Mouse (Mus musculus) limb, embryonic 14.5 days (tissue): ENCODE measurements around the gene Nsd1. TPM values are rescaled to one million over a fixed set of nuclear protein-coding genes. Genes with fewer than 3 reads are reported as not detected.

Experiments
- ATAC-seq: fragments of 200-750 bp; cut with Nextera tagmentation; 2 replicates; pipeline ENCODE4 v1.8.0; 2017; ENCODE audit warnings: low read depth, moderate number of reproducible peaks, moderate TSS enrichment; ENCODE audit not compliant: low FRiP score
- DNase-seq: peaks from one replicate; pipeline ENCODE4 v3.0.0-alpha.2; 2015; ENCODE audit warnings: low spot score
- H3K27ac ChIP-seq: fragments of 300-500 bp; sonication (generic); replicated peaks from 2 replicates; pipeline ENCODE4 v1.5.1; 2014; ENCODE audit warnings: low read depth, mild to moderate bottlenecking, low read length, moderate library complexity, mixed read lengths
- H3K27me3 ChIP-seq: fragments of 300-500 bp; sonication (generic); 2 replicates; pipeline ENCODE4 v1.6.1; 2014; ENCODE audit warnings: low read length, mixed read lengths; ENCODE audit not compliant: control insufficient read depth, insufficient read depth
- H3K36me3 ChIP-seq: fragments of 300-500 bp; sonication (generic); 2 replicates; pipeline ENCODE4 v1.6.1; 2014; ENCODE audit warnings: mild to moderate bottlenecking, low read length, moderate library complexity, mixed read lengths; ENCODE audit not compliant: control insufficient read depth, insufficient read depth
- H3K4me1 ChIP-seq: fragments of 300-500 bp; sonication (generic); 2 replicates; pipeline ENCODE4 v1.6.1; 2014; ENCODE audit warnings: antibody characterized with exemption, low read length, mixed read lengths; ENCODE audit not compliant: control insufficient read depth, insufficient read depth
- H3K4me2 ChIP-seq: fragments of 300-500 bp; sonication (generic); replicated peaks from 2 replicates; pipeline ENCODE4 v1.6.1; 2014; ENCODE audit warnings: low read depth, mild to moderate bottlenecking, low read length, moderate library complexity; ENCODE audit not compliant: severe bottlenecking
- H3K4me3 ChIP-seq: fragments of 300-500 bp; sonication (generic); replicated peaks from 2 replicates; pipeline ENCODE4 v1.5.1; 2014; ENCODE audit warnings: low read length
- H3K9ac ChIP-seq: fragments of 300-500 bp; sonication (generic); 2 replicates; pipeline ENCODE4 v1.6.1; 2014; ENCODE audit warnings: mild to moderate bottlenecking, low read depth, low read length, moderate library complexity; ENCODE audit not compliant: severe bottlenecking
- H3K9me3 ChIP-seq: fragments of 300-500 bp; sonication (generic); 2 replicates; pipeline ENCODE4 v1.6.1; 2016; ENCODE audit warnings: low read length; ENCODE audit not compliant: control insufficient read depth
- POLR2A ChIP-seq: fragments of 200-500 bp; IDR thresholded peaks from 2 replicates; pipeline ENCODE4 v1.8.0; 2012; ENCODE audit warnings: inconsistent platforms, mild to moderate bottlenecking, moderate library complexity, borderline replicate concordance; ENCODE audit not compliant: insufficient read depth, insufficient read length; ENCODE audit errors: extremely low read depth
- WGBS: fragments of 180-500 bp; shearing (Covaris S2); extraction: QIAGEN DNeasy Blood & Tissue Kit; methylation state at CpG from one replicate; pipeline ENCODE4 v1.1.7; 2014; 5-methylcytosine and 5-hydroxymethylcytosine counted together
- polyA plus RNA-seq, 2 experiments: library from polyadenylated mRNA; depleted of rRNA in 1 of 2; stranded (reverse) in 1 of 2; unstranded in 1 of 2; fragments of >200 nt; fragmentation: Nextera tagmentation in 1 of 2; extraction: Ambion mirVana in 1 of 2; gene quantifications; 2 replicates each; pipeline versions ENCODE4 v1.2.1 to v1.2.3; 2012 to 2014

Gene Nsd1
- polyA plus RNA-seq, 2 experiments: 41.6 to 65.8 TPM

DNA sequence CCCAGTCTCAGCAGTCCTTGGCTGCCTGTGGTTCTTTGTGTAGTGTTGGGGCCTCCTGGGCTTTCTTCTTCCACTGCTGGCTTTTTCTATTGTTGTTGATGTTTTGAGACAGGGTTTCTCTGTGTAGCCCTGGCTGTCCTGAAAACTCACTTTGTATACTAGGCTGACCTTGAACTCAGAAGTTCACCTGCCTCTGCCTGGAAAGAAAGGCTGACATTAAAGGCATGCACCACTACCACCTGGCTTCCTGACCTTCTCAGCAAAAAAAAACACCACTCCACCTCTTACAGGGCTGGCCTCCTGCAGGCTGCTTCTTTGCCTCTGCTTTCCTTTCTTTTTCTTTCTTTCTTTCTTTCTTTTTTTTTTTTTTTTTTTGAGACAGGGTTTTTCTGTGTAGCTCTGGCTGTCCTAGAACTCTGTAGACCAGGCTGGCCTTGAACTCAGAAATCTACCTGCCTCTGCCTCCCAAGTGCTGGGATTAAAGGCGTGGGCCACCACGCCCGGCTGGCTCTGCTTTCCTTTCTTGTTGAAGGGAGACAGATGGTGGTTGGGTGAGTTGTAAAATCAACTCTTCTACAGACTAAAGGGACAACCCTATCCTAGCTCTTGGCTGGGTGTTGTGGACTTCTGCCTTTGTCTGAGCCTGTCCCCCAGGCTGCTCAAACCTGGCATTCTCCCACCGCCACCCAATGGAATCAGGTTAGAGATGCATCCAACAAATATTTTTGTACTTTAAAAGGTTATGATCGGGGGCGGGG is 4.0 kb upstream of the Nsd1 start:
- H3K27ac ChIP-seq: no peak overlapping the region
- H3K4me2 ChIP-seq: no peak overlapping the region
- WGBS: 86% methylated on average over 6 of the region's 6 CpGs
- peaks cover 8% of the 10 kb centered on the region for H3K4me1 ChIP-seq
- no peak overlapping the region for H3K4me3 ChIP-seq
- H3K9ac ChIP-seq: no peak overlapping the region
- H3K9me3 ChIP-seq: no peaks in the 10 kb centered on the region
- no peak for TF ChIP-seq POLR2A
- no peaks in the 10 kb centered on the region for H3K36me3 ChIP-seq
- no peak for ATAC-seq
- no peaks in the 10 kb centered on the region for H3K27me3 ChIP-seq
- DNase-seq: no peak

- Histone ChIP-seq H3K9ac (peak overlapping the region; percentile 95; the same call in 1 of the 2 replicates), H3K9me3 (no peaks in the 10 kb centered on the region), H3K27me3 (no peaks in the 10 kb centered on the region), H3K4me1 (peaks cover 19% of the 10 kb centered on the region), H3K4me3 (no peak overlapping the region), H3K27ac (no peak overlapping the region), H3K36me3 (peaks cover 9% of the 10 kb centered on the region), H3K4me2 (peak overlapping the region; percentile 93; the same call in 1 of the 2 replicates)
- ATAC-seq: no peak
- WGBS: 62% methylated on average over 13 of the region's 13 CpGs
- DNase-seq: no peak
- no peak for TF ChIP-seq POLR2A
Observed at GRCm38 (mm10) chr13:55208837-55209648, 539 bp upstream of the Nsd1 start.

- peak overlapping the region; percentile 93 for H3K4me2 ChIP-seq
- peak overlapping the region; percentile 99 for H3K27ac ChIP-seq
- DNase-seq: peak; percentile 58
- H3K4me3 ChIP-seq: peak overlapping the region; percentile 54
- no peaks in the 10 kb centered on the region for H3K9me3 ChIP-seq
- peaks cover 22% of the 10 kb centered on the region for H3K36me3 ChIP-seq
- WGBS: 2% methylated on average over 23 of the region's 77 CpGs
- H3K27me3 ChIP-seq: no peaks in the 10 kb centered on the region
- peak; percentile 76; the same call in 1 of the 2 replicates for TF ChIP-seq POLR2A
- H3K4me1 ChIP-seq: peaks cover 31% of the 10 kb centered on the region
- H3K9ac ChIP-seq: peak overlapping the region; percentile 95
- ATAC-seq: peak; percentile 34
Observed at GRCm38 (mm10) chr13:55210193-55210970, 800 bp downstream of the Nsd1 start.

GRCm38 (mm10) chr13:55210971-55211220 is 1.3 kb downstream of the Nsd1 start:
- ATAC-seq: peak; percentile 60

More at GRCm38 (mm10) chr13:55210971-55211220, 1.3 kb downstream of the Nsd1 start:
- Histone ChIP-seq H3K9me3 (no peaks in the 10 kb centered on the region), H3K27ac (peak overlapping the region; percentile 99), H3K27me3 (no peaks in the 10 kb centered on the region), H3K9ac (peak overlapping the region; percentile 95), H3K4me3 (peak overlapping the region; percentile 54), H3K4me1 (peaks cover 36% of the 10 kb centered on the region), H3K4me2 (peak overlapping the region; percentile 93), H3K36me3 (peaks cover 27% of the 10 kb centered on the region)
- no peak for DNase-seq
- WGBS: 1% methylated on average over 15 of the region's 17 CpGs
- TF ChIP-seq POLR2A: no peak
